Mouse (Mus musculus) forebrain, embryonic 10.5 days (tissue): ENCODE data around the gene Gas7. TPM values are rescaled to one million over a fixed set of nuclear protein-coding genes. Genes with fewer than 3 reads are reported as not detected.

Source experiments
- DNase-seq: peaks from one replicate; pipeline ENCODE4 v3.0.0-alpha.2; 2017; ENCODE audit warnings: low spot score; ENCODE audit errors: extremely low spot score
- H3K27ac ChIP-seq: fragments of 300-500 bp; sonication (generic); 2 replicates; pipeline ENCODE4 v1.5.1; 2016; ENCODE audit warnings: mild to moderate bottlenecking
- H3K27me3 ChIP-seq: fragments of 300-500 bp; sonication (generic); 2 replicates; pipeline ENCODE4 v1.6.1; 2016; ENCODE audit warnings: mild to moderate bottlenecking; ENCODE audit not compliant: poor library complexity, severe bottlenecking
- H3K36me3 ChIP-seq: fragments of 300-500 bp; sonication (generic); replicated peaks from 2 replicates; pipeline ENCODE4 v1.6.1; 2016; ENCODE audit warnings: mild to moderate bottlenecking, moderate library complexity
- H3K4me1 ChIP-seq: fragments of 300-500 bp; sonication (generic); 2 replicates; pipeline ENCODE4 v1.6.1; 2016
- H3K4me3 ChIP-seq: fragments of 300-500 bp; sonication (generic); 2 replicates; pipeline ENCODE4 v1.5.1; 2016; ENCODE audit warnings: mild to moderate bottlenecking, moderate library complexity
- H3K9me3 ChIP-seq: fragments of 300-500 bp; sonication (generic); 2 replicates; pipeline ENCODE4 v1.6.1; 2016; ENCODE audit warnings: mild to moderate bottlenecking, moderate library complexity
- WGBS: fragments of 180-500 bp; shearing (Covaris S2); methylation state at CpG from one replicate; pipeline ENCODE4 v1.1.7; 2016; 5-methylcytosine and 5-hydroxymethylcytosine counted together
- polyA plus RNA-seq: library from polyadenylated mRNA; unstranded; fragments of >200 nt; fragmentation: Nextera tagmentation; extraction: Ambion mirVana; gene quantifications from 2 replicates; pipeline ENCODE4 v1.2.1, GENCODE M21; 2016

Gene Gas7
- polyA plus RNA-seq, 1 experiment from 2014 or later, result 3.1 TPM

DNA sequence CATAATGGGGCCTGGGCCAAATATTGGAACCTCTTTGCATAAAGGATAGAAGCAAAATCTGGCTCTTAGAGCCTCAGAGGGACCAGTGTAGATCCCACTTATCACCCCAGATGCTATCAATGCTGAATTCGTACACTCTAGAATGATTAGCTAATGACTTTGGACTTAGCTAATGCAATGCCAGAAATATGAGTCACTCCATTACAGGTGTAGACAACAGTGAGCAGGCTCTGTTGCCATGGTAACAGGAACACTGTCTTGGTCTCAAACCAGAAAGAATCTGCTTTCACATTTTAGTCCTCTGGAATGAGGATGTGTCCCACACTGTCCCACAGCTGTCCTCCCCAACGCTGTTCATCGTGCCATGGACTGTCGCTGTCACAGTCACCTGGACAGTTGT is 94.1 kb downstream of the Gas7 start:
- H3K27ac ChIP-seq, result no peak overlapping the region
- H3K4me3 ChIP-seq, result no peak overlapping the region
- H3K9me3 ChIP-seq, result no peaks in the 10 kb centered on the region
- peaks cover 24% of the 10 kb centered on the region for H3K4me1 ChIP-seq
- 91% methylated on average over 4 of the region's 4 CpGs for WGBS
- no peaks in the 10 kb centered on the region for H3K36me3 ChIP-seq
- H3K27me3 ChIP-seq, result no peaks in the 10 kb centered on the region
- DNase-seq, result no peak

DNA sequence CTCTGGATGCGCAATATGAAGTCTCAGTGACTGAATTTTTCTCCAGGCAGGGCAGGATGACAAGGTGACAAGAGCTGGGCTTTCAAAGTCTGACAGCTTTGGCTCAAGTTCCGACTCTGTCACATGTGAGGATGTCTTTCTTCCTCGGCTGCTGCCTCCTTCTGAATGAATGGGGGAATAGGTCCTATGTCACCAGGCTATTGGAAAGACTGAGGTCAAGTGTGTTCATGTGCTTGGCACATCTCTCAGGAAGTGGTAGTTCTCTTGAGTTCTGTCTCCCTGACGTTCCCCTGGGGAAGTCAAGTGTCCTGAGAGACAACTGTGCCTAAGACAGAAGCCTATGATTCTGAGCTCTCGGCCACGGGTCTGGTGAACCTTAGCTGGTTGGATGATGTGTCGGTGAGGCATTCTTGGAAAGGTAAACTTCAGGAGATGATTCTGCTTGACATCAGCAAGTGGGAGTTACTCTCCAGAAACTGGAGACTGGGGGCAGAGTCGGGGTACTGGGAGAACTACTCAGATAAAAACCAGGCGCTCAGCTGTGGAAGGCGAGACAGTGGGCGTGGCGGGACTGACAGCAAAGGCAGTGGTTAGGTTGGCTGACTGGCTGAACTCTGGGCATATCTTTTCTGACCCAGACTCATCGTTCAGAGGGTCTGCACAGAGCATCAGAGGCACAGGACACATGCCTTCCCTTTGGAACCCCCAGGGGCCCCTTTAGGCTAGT is 94.7 kb downstream of the Gas7 start:
- H3K27ac ChIP-seq, result no peak overlapping the region
- no peak overlapping the region for H3K4me3 ChIP-seq
- no peak for DNase-seq
- peaks cover 19% of the 10 kb centered on the region for H3K4me1 ChIP-seq
- no peaks in the 10 kb centered on the region for H3K27me3 ChIP-seq
- 85% methylated on average over 13 of the region's 13 CpGs for WGBS
- no peaks in the 10 kb centered on the region for H3K9me3 ChIP-seq
- H3K36me3 ChIP-seq, result no peaks in the 10 kb centered on the region

DNA sequence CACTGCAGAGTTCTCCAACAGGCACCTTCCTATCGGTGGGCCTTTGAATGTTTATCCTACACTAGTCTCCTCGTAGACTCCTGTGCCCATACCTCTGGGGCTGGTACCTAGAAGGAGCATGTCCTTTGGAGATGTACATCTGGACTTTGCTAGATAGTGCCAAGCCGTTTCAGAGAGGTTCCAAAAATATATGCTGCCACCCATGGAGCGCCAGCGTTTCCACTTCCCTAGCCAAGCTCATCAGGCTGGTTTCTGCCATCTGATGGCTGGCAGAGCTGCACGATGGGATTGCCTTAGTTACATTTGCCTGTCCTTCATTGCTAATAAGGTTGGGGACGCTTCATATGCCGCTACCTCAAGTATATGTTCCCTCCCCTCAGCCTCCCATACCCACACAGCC is 97.2 kb downstream of the Gas7 start:
- H3K4me1 ChIP-seq, result no peaks in the 10 kb centered on the region
- DNase-seq, result no peak
- no peaks in the 10 kb centered on the region for H3K27me3 ChIP-seq
- no peak overlapping the region for H3K27ac ChIP-seq
- no peaks in the 10 kb centered on the region for H3K9me3 ChIP-seq
- H3K36me3 ChIP-seq, result no peaks in the 10 kb centered on the region
- WGBS, result 90% methylated on average over 8 of the region's 8 CpGs
- no peak overlapping the region for H3K4me3 ChIP-seq

DNA sequence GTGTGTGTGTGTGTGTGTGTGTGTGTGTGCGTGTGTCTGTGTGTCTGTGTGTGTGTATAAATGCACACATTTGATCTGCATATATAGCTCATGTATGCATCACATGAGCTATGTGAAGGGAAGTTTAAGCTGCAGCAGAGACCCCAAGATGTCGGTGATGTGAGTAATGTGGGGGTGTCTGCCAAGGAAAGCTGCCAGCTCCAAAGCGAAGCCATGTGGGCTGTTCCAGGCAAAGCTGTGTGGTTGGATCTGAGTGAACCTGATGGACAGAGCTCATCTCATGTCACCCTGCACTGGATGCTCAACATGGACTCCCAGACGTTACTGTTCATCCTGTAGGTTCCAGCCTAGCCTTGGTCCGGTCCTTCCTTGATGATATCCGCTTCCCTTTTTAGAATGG is 99.0 kb downstream of the Gas7 start:
- Histone ChIP-seq H3K4me1 (peaks cover 12% of the 10 kb centered on the region), H3K27me3 (no peaks in the 10 kb centered on the region), H3K27ac (no peak overlapping the region), H3K36me3 (no peaks in the 10 kb centered on the region), H3K9me3 (no peaks in the 10 kb centered on the region), H3K4me3 (no peak overlapping the region)
- DNase-seq, result no peak
- WGBS, result 94% methylated on average over 6 of the region's 6 CpGs

DNA sequence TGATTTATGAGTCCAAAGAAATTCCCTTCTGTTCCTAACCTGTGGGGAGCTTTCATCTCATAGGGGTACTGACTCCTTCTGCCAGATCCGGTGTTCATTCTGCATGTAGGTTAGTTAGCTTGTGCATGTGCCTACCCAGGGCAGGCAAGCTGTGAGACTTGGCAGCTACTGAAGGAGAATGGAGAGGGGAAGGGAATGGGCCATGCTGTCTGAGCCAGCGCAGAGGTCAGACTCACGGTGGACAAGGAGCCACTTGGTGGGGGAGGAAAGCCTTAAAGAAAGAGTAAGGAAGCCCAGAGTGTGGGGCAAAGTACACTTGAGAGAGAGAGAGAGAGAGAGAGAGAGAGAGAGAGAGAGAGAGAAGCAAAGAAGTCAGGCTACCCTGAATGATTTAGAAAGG is 101.1 kb downstream of the Gas7 start:
- Histone ChIP-seq H3K4me1 (peaks cover 15% of the 10 kb centered on the region), H3K36me3 (no peaks in the 10 kb centered on the region), H3K4me3 (no peak overlapping the region), H3K9me3 (no peaks in the 10 kb centered on the region), H3K27me3 (no peaks in the 10 kb centered on the region), H3K27ac (no peak overlapping the region)
- 83% methylated on average over 3 of the region's 3 CpGs for WGBS
- no peak for DNase-seq

DNA sequence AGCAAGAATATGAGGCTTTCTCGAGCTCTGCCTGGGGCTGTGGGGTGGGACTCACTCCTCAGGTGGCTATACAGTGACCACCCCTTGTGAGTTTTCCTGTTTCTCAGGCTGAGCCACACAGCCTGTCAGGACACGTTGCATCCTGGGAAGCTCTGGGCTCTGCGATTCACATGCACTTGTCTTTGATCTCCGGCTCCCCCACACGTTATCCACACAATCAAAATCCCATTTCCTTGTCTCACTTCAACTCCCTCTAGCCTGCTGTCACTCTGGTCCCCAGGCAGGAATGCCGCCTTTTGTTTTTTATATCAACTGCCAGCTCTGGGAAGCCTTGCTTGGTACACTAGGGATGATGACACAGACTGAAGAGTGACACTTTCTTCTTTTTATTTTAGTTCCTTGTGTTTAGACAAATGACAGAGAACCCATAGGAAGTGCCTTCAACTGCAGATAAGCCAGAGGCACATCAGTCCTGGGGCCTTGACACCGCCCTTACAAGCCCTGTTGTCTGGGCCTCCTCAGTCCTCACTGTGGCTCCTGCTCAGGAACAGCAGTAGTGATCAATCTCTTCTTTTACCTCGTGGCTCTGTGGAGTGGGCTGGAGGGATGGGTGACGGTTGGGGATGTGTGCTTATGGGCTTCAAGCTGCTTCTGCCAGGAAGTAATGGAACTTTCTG is 103.7 kb downstream of the Gas7 start:
- WGBS, result 50% methylated on average over 9 of the region's 9 CpGs

DNA sequence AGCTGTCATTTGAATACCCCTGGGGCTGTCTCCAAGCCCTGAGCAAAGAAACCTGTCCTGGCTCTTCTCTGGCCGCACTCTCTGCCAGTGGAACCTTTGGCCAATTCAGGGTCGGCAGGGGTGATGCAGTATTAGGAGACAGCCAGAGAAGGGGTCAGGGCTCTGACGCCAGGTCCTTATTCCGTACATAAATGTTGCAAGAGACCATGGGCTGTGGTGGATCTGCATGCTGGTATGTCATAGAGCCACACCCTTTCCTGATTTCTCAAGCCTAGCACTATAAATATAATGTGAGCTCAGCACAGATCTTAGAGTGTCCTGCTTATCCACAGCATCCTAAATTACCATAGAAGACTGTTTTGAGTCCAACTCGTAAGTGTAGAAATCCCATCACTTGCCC is 104.3 kb downstream of the Gas7 start:
- WGBS, result 86% methylated on average over 5 of the region's 5 CpGs
- Histone ChIP-seq H3K27me3 (no peaks in the 10 kb centered on the region), H3K9me3 (no peaks in the 10 kb centered on the region), H3K4me3 (no peak overlapping the region), H3K36me3 (no peaks in the 10 kb centered on the region), H3K4me1 (peaks cover 19% of the 10 kb centered on the region), H3K27ac (no peak overlapping the region)
- no peak for DNase-seq

More for the DNA sequence above, 103.7 kb downstream of the Gas7 start:
- Histone ChIP-seq H3K9me3 (no peaks in the 10 kb centered on the region), H3K4me3 (no peak overlapping the region), H3K27me3 (no peaks in the 10 kb centered on the region), H3K36me3 (no peaks in the 10 kb centered on the region), H3K27ac (no peak overlapping the region), H3K4me1 (peaks cover 19% of the 10 kb centered on the region)
- DNase-seq, result no peak

DNA sequence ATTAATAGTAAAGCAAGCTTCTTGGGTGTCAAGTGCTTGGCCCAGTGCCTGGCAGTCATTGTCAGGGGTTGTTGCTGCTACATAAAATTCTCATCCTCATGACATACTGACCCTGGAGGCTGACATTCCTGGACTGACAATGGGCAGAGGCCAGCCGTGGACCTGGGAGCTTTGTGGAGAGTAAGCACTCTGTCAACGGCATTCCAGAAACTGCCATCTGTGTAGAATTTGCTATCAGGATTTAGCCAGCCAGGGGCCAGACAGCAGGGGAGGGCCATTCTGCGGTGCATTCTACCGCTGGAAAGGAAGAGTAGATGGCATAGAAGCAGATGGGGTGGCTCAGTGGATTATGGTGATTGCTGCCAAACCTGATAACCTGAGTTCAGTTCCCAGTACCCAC is 106.4 kb downstream of the Gas7 start:
- Histone ChIP-seq H3K27me3 (no peaks in the 10 kb centered on the region), H3K4me1 (peaks cover 30% of the 10 kb centered on the region), H3K27ac (no peak overlapping the region), H3K9me3 (no peaks in the 10 kb centered on the region), H3K4me3 (no peak overlapping the region), H3K36me3 (no peaks in the 10 kb centered on the region)
- 64% methylated on average over 4 of the region's 4 CpGs for WGBS
- no peak for DNase-seq

DNA sequence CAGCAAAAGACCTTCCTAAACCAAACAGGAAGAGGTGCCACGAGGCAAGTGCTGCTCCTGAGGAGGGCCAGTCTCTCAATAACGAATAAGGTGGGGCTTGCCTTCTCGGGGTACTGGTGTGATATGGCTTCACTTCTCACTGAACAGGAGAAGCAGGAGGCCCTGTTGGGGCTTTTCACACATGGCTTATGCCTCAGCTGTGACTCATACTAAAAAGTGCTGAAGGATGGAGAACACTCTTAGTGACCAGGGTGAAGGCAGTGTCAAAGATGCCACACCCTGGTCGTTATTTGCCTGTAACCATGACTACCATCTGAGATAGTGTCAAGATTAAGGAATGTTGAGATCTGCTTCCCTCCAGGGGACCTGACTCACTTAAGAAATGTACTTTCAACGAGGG is 107.9 kb downstream of the Gas7 start:
- peaks cover 29% of the 10 kb centered on the region for H3K4me1 ChIP-seq
- H3K27me3 ChIP-seq, result no peaks in the 10 kb centered on the region
- H3K36me3 ChIP-seq, result no peaks in the 10 kb centered on the region
- no peak overlapping the region for H3K4me3 ChIP-seq
- no peaks in the 10 kb centered on the region for H3K9me3 ChIP-seq
- H3K27ac ChIP-seq, result no peak overlapping the region
- WGBS, result 74% methylated on average over 5 of the region's 5 CpGs
- no peak for DNase-seq

DNA sequence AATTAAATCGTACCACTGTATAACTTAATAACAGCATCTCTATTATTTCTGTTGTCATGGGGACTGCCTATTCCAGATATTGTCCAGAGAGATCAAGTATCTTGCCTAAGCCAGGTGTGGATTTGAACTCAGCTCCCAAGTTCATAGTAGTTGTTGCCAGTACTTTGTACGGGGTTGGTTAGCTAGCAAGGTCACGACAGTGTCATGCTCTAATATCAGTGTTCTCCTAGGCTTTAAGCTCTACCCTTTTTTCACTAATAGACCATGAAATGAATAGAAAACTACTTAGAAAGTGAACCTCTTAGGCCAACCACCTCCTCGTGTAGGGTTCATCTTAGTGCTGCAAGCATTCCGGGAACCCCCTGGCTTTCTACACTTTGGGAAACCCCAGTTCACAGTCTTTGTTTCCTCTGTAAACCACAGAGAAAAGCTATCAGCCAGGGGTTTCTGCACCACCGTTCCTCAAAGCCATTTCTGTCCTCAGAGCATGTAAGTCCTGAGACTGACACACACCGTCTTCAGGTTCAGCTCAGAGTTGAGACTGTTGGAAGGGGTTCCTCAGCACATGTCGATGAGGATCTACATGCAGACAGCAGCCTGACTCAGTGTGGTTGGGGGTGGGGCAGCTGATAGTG is 108.9 kb downstream of the Gas7 start:
- WGBS, result 86% methylated on average over 8 of the region's 8 CpGs
- no peak overlapping the region for H3K27ac ChIP-seq

DNA sequence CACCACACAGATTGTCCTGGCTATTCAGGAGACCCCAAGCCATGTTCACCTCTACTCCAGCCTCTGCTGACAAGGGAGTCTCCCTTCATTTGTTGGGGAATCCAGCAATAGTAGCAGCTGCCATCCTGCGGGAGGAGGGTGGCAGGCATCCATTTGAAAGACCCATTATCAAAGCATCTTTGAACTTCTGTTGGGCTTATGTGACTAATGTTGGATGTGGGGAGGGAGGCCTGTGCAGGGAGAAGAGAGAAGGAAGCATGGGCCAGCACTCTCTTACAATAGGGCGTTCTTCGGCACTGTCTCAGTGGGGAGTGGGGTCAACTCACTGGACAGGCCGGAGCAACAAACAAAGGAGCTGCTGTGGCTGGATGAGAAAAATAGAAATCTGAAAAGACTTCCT is 110.3 kb downstream of the Gas7 start:
- H3K27me3 ChIP-seq, result no peaks in the 10 kb centered on the region
- H3K36me3 ChIP-seq, result no peaks in the 10 kb centered on the region
- no peak overlapping the region for H3K4me3 ChIP-seq
- 0 out of 2 replicates have a peak overlapping the region, but pooled peaks have one; percentile 31 for H3K27ac ChIP-seq
- H3K4me1 ChIP-seq, result peaks cover 16% of the 10 kb centered on the region
- WGBS, result 59% methylated on average over 4 of the region's 4 CpGs
- no peaks in the 10 kb centered on the region for H3K9me3 ChIP-seq
- DNase-seq, result no peak

More for the DNA sequence above, 108.9 kb downstream of the Gas7 start:
- H3K4me1 ChIP-seq, result peaks cover 19% of the 10 kb centered on the region
- H3K4me3 ChIP-seq, result no peak overlapping the region
- H3K36me3 ChIP-seq, result no peaks in the 10 kb centered on the region
- no peaks in the 10 kb centered on the region for H3K27me3 ChIP-seq
- H3K9me3 ChIP-seq, result no peaks in the 10 kb centered on the region
- DNase-seq, result no peak

DNA sequence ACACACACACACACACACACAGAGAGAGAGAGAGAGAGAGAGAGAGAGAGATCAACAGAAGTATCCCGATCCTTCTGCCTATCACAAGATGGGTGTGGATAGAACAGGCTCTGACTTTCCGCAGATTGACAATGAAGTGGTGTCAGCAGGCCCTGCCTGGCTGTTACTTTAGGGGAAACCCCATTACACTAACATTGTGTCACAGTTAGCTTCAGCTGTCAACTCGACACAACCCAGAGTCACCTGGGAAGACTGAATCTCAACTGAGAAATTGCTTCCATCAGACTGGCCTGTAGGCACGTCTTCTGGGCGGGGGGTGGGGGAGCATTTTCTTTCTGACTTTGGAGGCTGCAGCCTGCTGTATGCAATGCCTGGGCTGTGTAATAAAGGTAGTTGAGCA is 111.5 kb downstream of the Gas7 start:
- H3K9me3 ChIP-seq, result no peaks in the 10 kb centered on the region
- no peak overlapping the region for H3K4me3 ChIP-seq
- no peaks in the 10 kb centered on the region for H3K27me3 ChIP-seq
- H3K27ac ChIP-seq, result no peak overlapping the region
- no peak for DNase-seq
- no peaks in the 10 kb centered on the region for H3K36me3 ChIP-seq
- H3K4me1 ChIP-seq, result peaks cover 25% of the 10 kb centered on the region
- 89% methylated on average over 5 of the region's 5 CpGs for WGBS

DNA sequence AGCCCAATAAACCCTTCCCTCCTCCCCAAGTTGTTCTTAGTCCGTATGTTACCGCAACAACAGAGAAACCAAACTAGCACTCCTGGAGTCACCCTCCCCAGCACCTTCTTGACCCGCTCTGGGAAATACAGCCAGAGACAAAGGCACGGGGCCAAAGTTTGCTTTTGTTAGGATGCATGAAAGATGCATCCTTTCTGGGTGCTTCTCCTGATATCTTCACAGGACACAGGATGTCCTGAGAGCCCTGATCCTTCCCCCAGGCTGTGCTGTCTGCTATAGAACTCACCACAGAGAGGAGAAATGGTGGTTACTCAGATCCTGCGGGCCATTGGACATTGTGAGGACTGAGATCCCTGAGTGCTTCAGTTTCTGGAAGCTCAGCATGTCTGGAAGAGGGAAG is 111.9 kb downstream of the Gas7 start:
- H3K4me3 ChIP-seq, result no peak overlapping the region
- H3K36me3 ChIP-seq, result no peaks in the 10 kb centered on the region
- no peaks in the 10 kb centered on the region for H3K27me3 ChIP-seq
- no peaks in the 10 kb centered on the region for H3K9me3 ChIP-seq
- peaks cover 25% of the 10 kb centered on the region for H3K4me1 ChIP-seq
- 75% methylated on average over 5 of the region's 5 CpGs for WGBS
- no peak overlapping the region for H3K27ac ChIP-seq
- DNase-seq, result no peak
